Mouse (Mus musculus): ENCODE results near the gene Olfr221. TPM values are rescaled to one million over a fixed set of nuclear protein-coding genes. Genes with fewer than 3 reads are reported as not detected.
A peak's percentile ranks its signal among the peaks of the same experiment; 100 is the strongest.

The Olfr221 gene
- polyA plus RNA-seq, 1 experiment from 2014 or later, result not detected

- Histone ChIP-seq H3K9ac (no peak overlapping the region), H3K4me3 (replicated peaks) (0 out of 2 replicates have a peak overlapping the region, but pooled peaks have one; percentile 5), H3K4me1 (peaks cover 26% of the 10 kb centered on the region), H3K4me2 (peak overlapping the region; percentile 39), H3K27me3 (replicated peaks) (no peaks in the 10 kb centered on the region), H3K27ac (peak overlapping the region; percentile 49), H3K36me3 (peaks cover 27% of the 10 kb centered on the region), H3K9me3 (no peaks in the 10 kb centered on the region)
- WGBS, result 10% methylated on average over 9 of the region's 9 CpGs
- peak; percentile 29; the same call in 1 of the 2 replicates for ATAC-seq (ENCODE audit: insufficient read depth, low FRiP score, low read depth)
Observed at GRCm38 (mm10) chr14:52010446-52011111, 31.7 kb downstream of the Olfr221 start.

- WGBS, result 73% methylated on average over 6 of the region's 6 CpGs
- H3K27me3 ChIP-seq (replicated peaks), result no peaks in the 10 kb centered on the region
- peaks cover 22% of the 10 kb centered on the region for H3K4me1 ChIP-seq
- no peak overlapping the region for H3K9ac ChIP-seq
- H3K27ac ChIP-seq, result no peak overlapping the region
- no peak overlapping the region for H3K4me2 ChIP-seq
- ATAC-seq (ENCODE audit: insufficient read depth, low FRiP score, low read depth), result no peak
- H3K36me3 ChIP-seq, result peaks cover 34% of the 10 kb centered on the region
- no peak overlapping the region for H3K4me3 ChIP-seq (replicated peaks)
- H3K9me3 ChIP-seq, result no peaks in the 10 kb centered on the region
Observed at GRCm38 (mm10) chr14:52009841-52010240, 32.4 kb downstream of the Olfr221 start.

- no peak overlapping the region for H3K4me3 ChIP-seq (replicated peaks)
- H3K9me3 ChIP-seq, result no peaks in the 10 kb centered on the region
- H3K27me3 ChIP-seq (replicated peaks), result no peaks in the 10 kb centered on the region
- WGBS, result 62% methylated on average over 26 of the region's 26 CpGs
- no peak for ATAC-seq (ENCODE audit: insufficient read depth, low FRiP score, low read depth)
- peaks cover 39% of the 10 kb centered on the region for H3K36me3 ChIP-seq
- peaks cover 22% of the 10 kb centered on the region for H3K4me1 ChIP-seq
- H3K9ac ChIP-seq, result no peak overlapping the region
- H3K4me2 ChIP-seq, result peak overlapping the region; percentile 17
- H3K27ac ChIP-seq, result no peak overlapping the region
Observed at GRCm38 (mm10) chr14:52009361-52009760, 32.9 kb downstream of the Olfr221 start.

GRCm38 (mm10) chr14:52008321-52009203 is 33.7 kb downstream of the Olfr221 start:
- no peak overlapping the region for H3K9ac ChIP-seq
- peak overlapping the region; percentile 17 for H3K4me2 ChIP-seq
- H3K9me3 ChIP-seq, result no peaks in the 10 kb centered on the region
- H3K27ac ChIP-seq, result no peak overlapping the region
- no peaks in the 10 kb centered on the region for H3K27me3 ChIP-seq (replicated peaks)
- WGBS, result 56% methylated on average over 38 of the region's 38 CpGs
- peak; percentile 57 for ATAC-seq (ENCODE audit: insufficient read depth, low FRiP score, low read depth)
- H3K4me3 ChIP-seq (replicated peaks), result no peak overlapping the region
- H3K36me3 ChIP-seq, result peaks cover 43% of the 10 kb centered on the region
- H3K4me1 ChIP-seq, result peaks cover 22% of the 10 kb centered on the region

GRCm38 (mm10) chr14:52006771-52007170 is 35.5 kb downstream of the Olfr221 start:
- WGBS, result 92% methylated on average over 23 of the region's 23 CpGs

GRCm38 (mm10) chr14:52006241-52006640 is 36.0 kb downstream of the Olfr221 start:
- H3K36me3 ChIP-seq, result peaks cover 50% of the 10 kb centered on the region
- no peaks in the 10 kb centered on the region for H3K27me3 ChIP-seq (replicated peaks)
- peaks cover 22% of the 10 kb centered on the region for H3K4me1 ChIP-seq

More at GRCm38 (mm10) chr14:52006771-52007170, 35.5 kb downstream of the Olfr221 start:
- no peaks in the 10 kb centered on the region for H3K27me3 ChIP-seq (replicated peaks)
- ATAC-seq (ENCODE audit: insufficient read depth, low FRiP score, low read depth), result no peak
- H3K4me1 ChIP-seq, result peaks cover 22% of the 10 kb centered on the region
- no peak overlapping the region for H3K4me2 ChIP-seq
- H3K9me3 ChIP-seq, result no peaks in the 10 kb centered on the region
- H3K36me3 ChIP-seq, result peaks cover 49% of the 10 kb centered on the region
- H3K27ac ChIP-seq, result no peak overlapping the region
- no peak overlapping the region for H3K9ac ChIP-seq
- H3K4me3 ChIP-seq (replicated peaks), result no peak overlapping the region

GRCm38 (mm10) chr14:52005616-52006015 is 36.6 kb downstream of the Olfr221 start:
- Histone ChIP-seq H3K9ac (no peak overlapping the region), H3K4me2 (no peak overlapping the region), H3K27me3 (replicated peaks) (no peaks in the 10 kb centered on the region), H3K36me3 (peaks cover 53% of the 10 kb centered on the region), H3K4me1 (peaks cover 19% of the 10 kb centered on the region), H3K4me3 (replicated peaks) (no peak overlapping the region), H3K9me3 (no peaks in the 10 kb centered on the region), H3K27ac (no peak overlapping the region)
- 79% methylated on average over 6 of the region's 6 CpGs for WGBS
- no peak for ATAC-seq (ENCODE audit: insufficient read depth, low FRiP score, low read depth)

More at GRCm38 (mm10) chr14:52006241-52006640, 36.0 kb downstream of the Olfr221 start:
- H3K4me3 ChIP-seq (replicated peaks), result no peak overlapping the region
- no peak for ATAC-seq (ENCODE audit: insufficient read depth, low FRiP score, low read depth)
- H3K27ac ChIP-seq, result no peak overlapping the region
- WGBS, result 80% methylated on average over 8 of the region's 8 CpGs
- no peak overlapping the region for H3K4me2 ChIP-seq
- no peak overlapping the region for H3K9ac ChIP-seq
- no peaks in the 10 kb centered on the region for H3K9me3 ChIP-seq

GRCm38 (mm10) chr14:52005141-52005540 is 37.1 kb downstream of the Olfr221 start:
- H3K4me3 ChIP-seq (replicated peaks), result no peak overlapping the region
- peaks cover 54% of the 10 kb centered on the region for H3K36me3 ChIP-seq
- no peak overlapping the region for H3K27ac ChIP-seq
- no peaks in the 10 kb centered on the region for H3K9me3 ChIP-seq
- 77% methylated on average over 7 of the region's 7 CpGs for WGBS
- no peak overlapping the region for H3K9ac ChIP-seq
- no peak overlapping the region for H3K4me2 ChIP-seq
- no peaks in the 10 kb centered on the region for H3K27me3 ChIP-seq (replicated peaks)
- no peak for ATAC-seq (ENCODE audit: insufficient read depth, low FRiP score, low read depth)
- peaks cover 15% of the 10 kb centered on the region for H3K4me1 ChIP-seq

GRCm38 (mm10) chr14:52003981-52004495 is 38.2 kb downstream of the Olfr221 start:
- H3K36me3 ChIP-seq, result peaks cover 62% of the 10 kb centered on the region
- no peak overlapping the region for H3K9ac ChIP-seq
- H3K27me3 ChIP-seq (replicated peaks), result no peaks in the 10 kb centered on the region
- H3K27ac ChIP-seq, result no peak overlapping the region
- WGBS, result 45% methylated on average over 16 of the region's 16 CpGs
- ATAC-seq (ENCODE audit: insufficient read depth, low FRiP score, low read depth), result no peak
- H3K4me2 ChIP-seq, result no peak overlapping the region
- no peak overlapping the region for H3K4me3 ChIP-seq (replicated peaks)
- peaks cover 8% of the 10 kb centered on the region for H3K4me1 ChIP-seq
- no peaks in the 10 kb centered on the region for H3K9me3 ChIP-seq

GRCm38 (mm10) chr14:51997483-51997882 is 44.8 kb downstream of the Olfr221 start:
- H3K27me3 ChIP-seq (replicated peaks), result no peaks in the 10 kb centered on the region
- H3K4me1 ChIP-seq, result no peaks in the 10 kb centered on the region
- H3K9ac ChIP-seq, result no peak overlapping the region
- no peak for ATAC-seq (ENCODE audit: insufficient read depth, low FRiP score, low read depth)
- H3K9me3 ChIP-seq, result no peaks in the 10 kb centered on the region
- H3K27ac ChIP-seq, result no peak overlapping the region
- no peak overlapping the region for H3K4me2 ChIP-seq
- WGBS, result 90% methylated on average over 14 of the region's 14 CpGs
- H3K4me3 ChIP-seq (replicated peaks), result no peak overlapping the region
- peaks cover 49% of the 10 kb centered on the region for H3K36me3 ChIP-seq

- Histone ChIP-seq H3K27ac (no peak overlapping the region), H3K4me3 (replicated peaks) (no peak overlapping the region), H3K9me3 (no peaks in the 10 kb centered on the region), H3K4me1 (no peaks in the 10 kb centered on the region), H3K4me2 (no peak overlapping the region), H3K36me3 (peaks cover 55% of the 10 kb centered on the region), H3K27me3 (replicated peaks) (no peaks in the 10 kb centered on the region), H3K9ac (no peak overlapping the region)
- whole genome bisulfite sequencing, result 64% methylated on average over 17 of the region's 17 CpGs
- 0 out of 2 replicates have a peak, but pooled peaks have one; percentile 17 for ATAC-seq (ENCODE audit: insufficient read depth, low FRiP score, low read depth)
Observed at GRCm38 (mm10) chr14:51996866-51997265, 45.4 kb downstream of the Olfr221 start.

Measured in stomach, embryonic 15.5 days (tissue).